12 mouse cellular contexts compared by ENCODE assay signal in genomic region chr7:89563501-89563900, GRCm38 (mm10). TPM values are rescaled to one million over a fixed set of nuclear protein-coding genes. Genes with fewer than 3 reads are reported as not detected.
A peak's percentile ranks its signal among the peaks of the same experiment; 100 is the strongest.
DNase-seq lines count a peak whose midpoint lies in the region; ATAC-seq and TF ChIP-seq lines count a peak whose summit lies in the region.
"Had no signal": no experiment of that assay in that cellular context is flagged by ENCODE, and none has a peak within 500 bp of the region (broad histone marks: within the 10 kb centered on the region; RNA-seq: fewer than 3 reads in every experiment).

No protein-coding gene starts in this region.

- no peaks in the 10 kb centered on the region for H3K36me3 ChIP-seq in heart, postnatal 0 days (replicated peaks; ENCODE audit: control insufficient read depth, insufficient read depth, low read length)
- H3K36me3 ChIP-seq: embryonic facial prominence, embryonic 15.5 days; G1E; limb, embryonic 13.5 days; midbrain, embryonic 12.5 days had no signal

- no peak overlapping the region for H3K4me3 ChIP-seq in cortical plate, adult 2 months (ENCODE audit: insufficient read depth, low read length)
- H3K4me3 ChIP-seq in heart, postnatal 0 days (ENCODE audit: low read depth, low read length), result no peak overlapping the region
- H3K4me3 ChIP-seq: embryonic facial prominence, embryonic 15.5 days; limb, embryonic 13.5 days; midbrain, embryonic 12.5 days had no signal

- no peak overlapping the region for H3K4me2 ChIP-seq in heart, postnatal 0 days (ENCODE audit: low read depth, low read length)
- H3K4me2 ChIP-seq: embryonic facial prominence, embryonic 15.5 days; limb, embryonic 13.5 days; midbrain, embryonic 12.5 days had no signal

- ATAC-seq in heart, postnatal 0 days (ENCODE audit: insufficient read depth, low read depth), result peak; percentile 58; the same call in 1 of the 2 replicates
- ATAC-seq in activated CD4-positive, CD25-positive, alpha-beta regulatory T cell, adult 4 months, result no peak
- no peak for ATAC-seq in erythroblast, adult 5-6 weeks (replicated peaks; ENCODE audit: low FRiP score, poor library complexity, severe bottlenecking)

- no peaks in the 10 kb centered on the region for H3K27me3 ChIP-seq in heart, postnatal 0 days (ENCODE audit: control insufficient read depth, insufficient read depth, low read length)
- H3K27me3 ChIP-seq: embryonic facial prominence, embryonic 15.5 days; limb, embryonic 13.5 days; midbrain, embryonic 12.5 days had no signal

- DNase-seq in right cerebral cortex, adult 2 months (ENCODE audit: low spot score in 2 of 2), result peak; percentile 50 to 57
- DNase-seq in right cerebral cortex, postnatal 10 days (ENCODE audit: low spot score in 2 of 2), result no peak
- peak; percentile 45 for DNase-seq in heart, postnatal 0 days (ENCODE audit: low spot score)
- DNase-seq in right cerebral cortex, postnatal 36 days (ENCODE audit: low spot score in 2 of 2), result peak; percentile 24 to 73
- DNase-seq in ovary, postnatal 14 days (ENCODE audit: low spot score), result no peak

- no peak for TF ChIP-seq CTCF in cortical plate, adult 2 months (IDR thresholded peaks at IDR 0.05; ENCODE audit: extremely low read depth, insufficient read depth, low read length)
- no peak for TF ChIP-seq CTCF in heart, postnatal 0 days (IDR thresholded peaks at IDR 0.05; ENCODE audit: low read depth)

- H3K27ac ChIP-seq in cortical plate, adult 2 months (ENCODE audit: insufficient read depth, low read length), result 0 out of 2 replicates have a peak overlapping the region, but pooled peaks have one; percentile 46
- no peak overlapping the region; the same call in 1 of the 2 replicates for H3K27ac ChIP-seq in heart, postnatal 0 days (ENCODE audit: low read depth)
- H3K27ac ChIP-seq: embryonic facial prominence, embryonic 15.5 days; limb, embryonic 13.5 days; midbrain, embryonic 12.5 days had no signal

- no peak for TF ChIP-seq EP300 in heart, postnatal 0 days (IDR thresholded peaks at IDR 0.05; ENCODE audit: low read depth)

- no peak for TF ChIP-seq POLR2A in cortical plate, adult 2 months (IDR thresholded peaks at IDR 0.05; ENCODE audit: extremely low read depth, insufficient read depth, low read length)

- H3K9me3 ChIP-seq in heart, postnatal 0 days (replicated peaks; ENCODE audit: control insufficient read depth, low read length), result no peaks in the 10 kb centered on the region
- H3K9me3 ChIP-seq: embryonic facial prominence, embryonic 15.5 days; G1E; limb, embryonic 13.5 days; midbrain, embryonic 12.5 days had no signal

- H3K9ac ChIP-seq in heart, postnatal 0 days (replicated peaks; ENCODE audit: low read depth, low read length), result no peak overlapping the region
- H3K9ac ChIP-seq: embryonic facial prominence, embryonic 15.5 days; limb, embryonic 13.5 days; midbrain, embryonic 12.5 days had no signal

- peaks cover 6% of the 10 kb centered on the region; the same call in 1 of the 2 replicates for H3K4me1 ChIP-seq in cortical plate, adult 2 months (ENCODE audit: control insufficient read depth, insufficient read depth, low read length)
- H3K4me1 ChIP-seq in heart, postnatal 0 days (ENCODE audit: control insufficient read depth, insufficient read depth), result peaks cover 12% of the 10 kb centered on the region
- H3K4me1 ChIP-seq: limb, embryonic 13.5 days; midbrain, embryonic 12.5 days had no signal

- 15% methylated on average over 2 of the region's 2 CpGs for WGBS in heart, postnatal 0 days

RNA-seq across cellular contexts. Expression of gene Prss23, which starts 36.5 kb away (rescaled TPM):
- 24.7 and 34.8 TPM in 2 replicates for polyA plus RNA-seq in cortical plate, adult 2 months (2012; rRNA removed)
- total RNA-seq in heart, postnatal 0 days (2014; rRNA removed; ENCODE audit: low replicate concordance), result 25.3 and 43.7 TPM in 2 replicates
- polyA plus RNA-seq in heart, postnatal 0 days (2015; fragmentation: Nextera tagmentation; extraction: Ambion mirVana), result 22.9 and 23.1 TPM in 2 replicates
- not detected for polyA plus RNA-seq in activated CD4-positive, CD25-positive, alpha-beta regulatory T cell, adult 4 months (2017; shearing (Covaris generic))
- not detected in 2 replicates for total RNA-seq in erythroblast, adult 5-6 weeks (2015; ENCODE audit: low replicate concordance)
- not detected in 2 replicates for total RNA-seq in erythroblast, adult 5-6 weeks (2017; ENCODE audit: low replicate concordance)
- polyA plus RNA-seq: G1E had no signal

Comparison
In these comparisons a context has a peak if more than half of its experiments do, and no peak if none do; other contexts are left out.
1. DNase-seq: peak in right cerebral cortex, adult 2 months (2 of 2), heart, postnatal 0 days (single experiment) and right cerebral cortex, postnatal 36 days (2 of 2); none in right cerebral cortex, postnatal 10 days (0 of 2) and ovary, postnatal 14 days (single experiment).
2. RNA of gene Prss23, which starts 36.5 kb away (polyA plus RNA-seq): 24.7 to 34.8 TPM in cortical plate, adult 2 months and 22.9 to 23.1 TPM in heart, postnatal 0 days; not detected in activated CD4-positive, CD25-positive, alpha-beta regulatory T cell, adult 4 months; every median in the first group is over 10 times any median in the second.